Mouse (Mus musculus): ENCODE data around the gene Gm28053.

DNA sequence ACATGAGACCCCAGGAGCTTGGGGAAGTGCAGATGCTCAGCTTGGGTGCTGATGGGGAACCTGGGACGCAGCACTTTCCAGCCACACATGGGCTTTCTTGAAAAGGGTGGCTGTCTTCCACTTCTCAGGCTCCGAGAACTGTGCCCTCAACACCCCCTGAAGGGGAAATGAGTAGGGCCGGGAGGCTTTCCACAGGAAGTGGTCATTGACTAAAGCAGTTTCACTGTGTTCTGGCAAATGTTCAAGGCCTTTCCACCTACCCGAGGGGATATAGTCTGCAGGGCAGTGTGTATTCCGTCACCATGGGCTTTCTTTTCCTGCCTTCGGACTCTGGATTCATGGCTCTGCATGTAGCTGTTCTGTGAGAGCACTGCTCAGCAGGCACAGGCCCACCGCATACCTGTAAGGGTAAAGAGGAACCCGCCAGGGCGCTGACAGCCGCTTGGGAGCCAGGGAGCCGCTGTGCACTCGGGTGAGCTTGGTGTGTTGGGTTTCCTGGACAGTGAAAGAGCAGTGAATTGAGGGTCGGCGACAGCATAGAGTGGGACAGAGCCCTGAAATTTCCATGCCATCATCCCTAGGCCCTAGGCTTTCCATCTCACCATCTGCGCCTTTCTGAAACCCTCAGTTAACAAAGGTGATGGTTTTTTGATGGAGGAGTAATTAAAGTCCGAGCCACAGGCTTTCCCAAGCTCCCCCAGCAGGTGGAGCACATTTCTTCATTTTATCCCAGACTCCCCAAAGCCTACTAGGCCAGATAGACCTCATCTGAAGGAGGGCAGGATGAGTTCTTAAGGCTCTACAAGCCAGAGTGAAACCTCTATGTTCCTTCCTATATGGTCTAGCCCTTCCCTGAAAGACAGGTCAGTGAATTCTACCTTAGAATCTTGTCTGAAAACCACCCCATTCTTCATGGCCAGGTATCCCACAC, 27.8 kb downstream of the Gm28053 start, which contains the start of gene Gimap5:
- TF ChIP-seq CTCF (IDR thresholded peaks at IDR 0.05; ENCODE audit: borderline replicate concordance, insufficient read depth, low read length): no peak
- TF ChIP-seq POLR2A (IDR thresholded peaks at IDR 0.05; ENCODE audit: low read depth, low read length): no peak

Measured in embryonic fibroblast, embryonic 13.5 days (primary cell).